Mouse (Mus musculus): ENCODE results near the gene Morn4. TPM values are rescaled to one million over a fixed set of nuclear protein-coding genes. Genes with fewer than 3 reads are reported as not detected.
A peak's percentile ranks its signal among the peaks of the same experiment; 100 is the strongest.

Gene Morn4
- polyA plus RNA-seq, 1 experiment from 2014 or later, result 46.2 TPM

DNA sequence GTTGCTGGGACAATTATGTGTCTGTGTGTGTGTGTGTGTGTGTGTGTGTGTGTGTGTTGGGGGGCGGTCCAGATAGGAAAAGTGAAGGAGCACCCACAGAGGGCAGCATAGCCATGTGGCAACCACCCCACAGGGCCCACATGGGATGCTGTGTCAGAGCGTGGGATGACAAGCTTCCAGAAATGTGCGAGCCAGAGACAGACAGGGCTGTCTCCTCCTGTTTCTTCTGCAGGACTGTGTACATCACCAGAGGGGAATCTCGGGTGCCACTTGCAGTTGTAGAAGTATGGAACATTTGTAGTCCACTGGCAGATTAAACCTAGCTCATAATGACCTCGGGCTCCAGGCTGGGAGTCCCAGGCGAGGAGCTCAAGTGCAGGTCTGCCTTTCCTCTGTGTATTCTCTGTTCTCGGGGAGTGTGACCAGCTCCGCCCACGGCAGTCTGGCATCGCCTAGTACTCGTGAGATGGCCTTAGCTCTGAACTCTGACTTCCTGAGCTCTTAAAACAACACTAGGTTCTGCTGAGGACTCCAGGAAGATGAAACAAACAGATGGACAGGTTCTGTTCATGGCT lies 51.2 kb downstream of the Morn4 start:
- peaks cover 3% of the 10 kb centered on the region; the same call in 1 of the 2 replicates for H3K27me3 ChIP-seq (ENCODE audit: control insufficient read depth, insufficient read depth, low read length)
- WGBS, result 54% methylated on average over 11 of the region's 11 CpGs
- peaks cover 12% of the 10 kb centered on the region for H3K4me1 ChIP-seq (ENCODE audit: control insufficient read depth, insufficient read depth, low read length)
- ATAC-seq (ENCODE audit: insufficient number of reproducible peaks, low FRiP score, low TSS enrichment, low read depth) (peak; percentile 19; the same call in 1 of the 2 replicates), DNase-seq (ENCODE audit: low spot score) (no peak)
- H3K36me3 ChIP-seq (ENCODE audit: control insufficient read depth, insufficient read depth, low read length), result no peaks in the 10 kb centered on the region
- H3K4me2 ChIP-seq (ENCODE audit: low read depth, severe bottlenecking), result no peak overlapping the region
- H3K4me3 ChIP-seq (ENCODE audit: low read depth, low read length), result no peak overlapping the region
- H3K9ac ChIP-seq (ENCODE audit: low read length), result no peak overlapping the region
- H3K27ac ChIP-seq (replicated peaks; ENCODE audit: low read depth, low read length), result no peak overlapping the region; the same call in 1 of the 2 replicates
- H3K9me3 ChIP-seq (ENCODE audit: control insufficient read depth, low read length), result no peaks in the 10 kb centered on the region

GRCm38 (mm10) chr19:42034146-42034775 lies 51.9 kb downstream of the Morn4 start:
- no peak for ATAC-seq (ENCODE audit: insufficient number of reproducible peaks, low FRiP score, low TSS enrichment, low read depth)
- DNase-seq (ENCODE audit: low spot score), result no peak
- no peak overlapping the region for H3K4me2 ChIP-seq (ENCODE audit: low read depth, severe bottlenecking)
- H3K36me3 ChIP-seq (ENCODE audit: control insufficient read depth, insufficient read depth, low read length), result no peaks in the 10 kb centered on the region
- no peaks in the 10 kb centered on the region for H3K27me3 ChIP-seq (ENCODE audit: control insufficient read depth, insufficient read depth, low read length)
- no peak overlapping the region for H3K4me3 ChIP-seq (ENCODE audit: low read depth, low read length)
- no peaks in the 10 kb centered on the region for H3K9me3 ChIP-seq (ENCODE audit: control insufficient read depth, low read length)
- peaks cover 12% of the 10 kb centered on the region for H3K4me1 ChIP-seq (ENCODE audit: control insufficient read depth, insufficient read depth, low read length)
- peak overlapping the region; percentile 30; the same call in 1 of the 2 replicates for H3K9ac ChIP-seq (ENCODE audit: low read length)
- 56% methylated on average over 9 of the region's 9 CpGs for WGBS
- H3K27ac ChIP-seq (replicated peaks; ENCODE audit: low read depth, low read length), result no peak overlapping the region; the same call in 1 of the 2 replicates

GRCm38 (mm10) chr19:42033611-42034010 lies 52.5 kb downstream of the Morn4 start:
- no peaks in the 10 kb centered on the region for H3K27me3 ChIP-seq (ENCODE audit: control insufficient read depth, insufficient read depth, low read length)
- no peak overlapping the region for H3K9ac ChIP-seq (ENCODE audit: low read length)
- no peak overlapping the region for H3K4me2 ChIP-seq (ENCODE audit: low read depth, severe bottlenecking)
- H3K4me3 ChIP-seq (ENCODE audit: low read depth, low read length), result no peak overlapping the region
- DNase-seq (ENCODE audit: low spot score) (no peak), ATAC-seq (ENCODE audit: insufficient number of reproducible peaks, low FRiP score, low TSS enrichment, low read depth) (no peak)
- no peaks in the 10 kb centered on the region for H3K36me3 ChIP-seq (ENCODE audit: control insufficient read depth, insufficient read depth, low read length)
- H3K27ac ChIP-seq (replicated peaks; ENCODE audit: low read depth, low read length), result no peak overlapping the region
- peaks cover 12% of the 10 kb centered on the region for H3K4me1 ChIP-seq (ENCODE audit: control insufficient read depth, insufficient read depth, low read length)
- no peaks in the 10 kb centered on the region for H3K9me3 ChIP-seq (ENCODE audit: control insufficient read depth, low read length)
- WGBS, result 87% methylated on average over 14 of the region's 14 CpGs

DNA sequence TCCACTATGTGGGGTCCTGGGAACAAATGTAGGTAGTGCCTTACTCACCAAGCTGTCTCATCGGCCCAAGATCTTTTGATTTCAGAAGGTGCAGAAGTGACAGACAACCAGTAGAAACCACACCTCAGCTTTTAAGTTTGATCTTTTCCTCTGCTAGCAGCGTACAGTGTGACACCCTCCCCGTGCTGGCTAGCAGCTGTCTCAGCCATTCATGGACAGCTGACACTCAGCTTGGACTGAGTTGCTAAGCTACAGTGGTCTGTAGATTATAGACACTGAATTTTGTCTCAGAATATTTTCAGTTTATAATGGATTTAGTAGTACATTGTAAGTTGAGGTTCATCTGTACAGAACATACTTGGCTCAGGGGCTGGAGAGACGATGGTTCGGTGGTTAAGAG lies 55.0 kb downstream of the Morn4 start:
- Histone ChIP-seq H3K4me3 (ENCODE audit: low read depth, low read length) (no peak overlapping the region), H3K4me2 (ENCODE audit: low read depth, severe bottlenecking) (no peak overlapping the region), H3K36me3 (ENCODE audit: control insufficient read depth, insufficient read depth, low read length) (no peaks in the 10 kb centered on the region), H3K9ac (ENCODE audit: low read length) (no peak overlapping the region), H3K27me3 (ENCODE audit: control insufficient read depth, insufficient read depth, low read length) (no peaks in the 10 kb centered on the region), H3K9me3 (ENCODE audit: control insufficient read depth, low read length) (no peaks in the 10 kb centered on the region), H3K27ac (replicated peaks; ENCODE audit: low read depth, low read length) (no peak overlapping the region), H3K4me1 (ENCODE audit: control insufficient read depth, insufficient read depth, low read length) (peaks cover 12% of the 10 kb centered on the region)
- ATAC-seq (ENCODE audit: insufficient number of reproducible peaks, low FRiP score, low TSS enrichment, low read depth) (no peak), DNase-seq (ENCODE audit: low spot score) (no peak)
- 78% methylated on average over 5 of the region's 5 CpGs for WGBS

DNA sequence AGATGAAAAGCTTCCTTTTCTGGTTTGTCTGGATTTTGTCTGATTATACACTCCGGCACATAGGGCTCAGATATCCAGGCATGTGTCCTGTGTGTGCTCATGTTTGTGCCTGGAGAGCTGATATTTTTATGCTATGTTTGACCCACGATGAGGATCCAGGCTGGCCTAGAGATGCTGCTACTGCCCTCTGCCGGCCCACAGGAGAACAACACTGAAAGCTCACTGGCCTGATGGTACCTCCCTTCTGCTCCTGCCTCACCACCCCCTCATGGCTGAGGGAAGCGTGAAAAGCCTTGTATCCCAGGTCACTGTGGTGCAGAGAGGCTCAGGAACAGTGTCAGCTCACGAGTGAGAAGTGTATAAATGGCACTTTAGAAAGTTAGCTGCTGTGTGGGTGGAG lies 60.0 kb downstream of the Morn4 start:
- H3K27me3 ChIP-seq (ENCODE audit: control insufficient read depth, insufficient read depth, low read length), result no peaks in the 10 kb centered on the region
- no peak overlapping the region for H3K9ac ChIP-seq (ENCODE audit: low read length)
- no peaks in the 10 kb centered on the region for H3K9me3 ChIP-seq (ENCODE audit: control insufficient read depth, low read length)
- H3K4me2 ChIP-seq (ENCODE audit: low read depth, severe bottlenecking), result no peak overlapping the region
- DNase-seq (ENCODE audit: low spot score), result peak; percentile 83
- no peak overlapping the region for H3K27ac ChIP-seq (replicated peaks; ENCODE audit: low read depth, low read length)
- H3K4me3 ChIP-seq (ENCODE audit: low read depth, low read length), result no peak overlapping the region
- no peaks in the 10 kb centered on the region for H3K4me1 ChIP-seq (ENCODE audit: control insufficient read depth, insufficient read depth, low read length)
- 0 out of 2 replicates have a peak, but pooled peaks cover 3% of the 10 kb centered on the region for H3K36me3 ChIP-seq (ENCODE audit: control insufficient read depth, insufficient read depth, low read length)
- WGBS, result 6% methylated on average over 5 of the region's 5 CpGs
- ATAC-seq (ENCODE audit: insufficient number of reproducible peaks, low FRiP score, low TSS enrichment, low read depth), result 0 out of 2 replicates have a peak, but pooled peaks have one; percentile 9

Other genes with a start within 250 kb of the Morn4 start
- 2.4 and 2.7 TPM in 2 replicates for gene Frat2, start 238.2 kb downstream of the Morn4 start, polyA plus RNA-seq (2014; fragmentation: Nextera tagmentation; extraction: Ambion mirVana)
- gene Rrp12, start 190.2 kb downstream of the Morn4 start, polyA plus RNA-seq (2014; fragmentation: Nextera tagmentation; extraction: Ambion mirVana), result 16.1 and 18.4 TPM in 2 replicates
- gene Pgam1, start 174.4 kb downstream of the Morn4 start, polyA plus RNA-seq (2014; fragmentation: Nextera tagmentation; extraction: Ambion mirVana), result 820 and 869 TPM in 2 replicates
- 86.2 and 91.6 TPM in 2 replicates for gene Exosc1, start 152.9 kb downstream of the Morn4 start, polyA plus RNA-seq (2014; fragmentation: Nextera tagmentation; extraction: Ambion mirVana)
- 69.3 and 72.1 TPM in 2 replicates for gene Zdhhc16, start 152.9 kb downstream of the Morn4 start, polyA plus RNA-seq (2014; fragmentation: Nextera tagmentation; extraction: Ambion mirVana)
- 40.1 and 50.5 TPM in 2 replicates for gene Mms19, start 105.2 kb downstream of the Morn4 start, polyA plus RNA-seq (2014; fragmentation: Nextera tagmentation; extraction: Ambion mirVana)
- gene Ubtd1, start 104.6 kb downstream of the Morn4 start, polyA plus RNA-seq (2014; fragmentation: Nextera tagmentation; extraction: Ambion mirVana), result 10.1 and 10.6 TPM in 2 replicates
- 0.31 and 0.92 TPM in 2 replicates for gene Ankrd2, start 50.4 kb downstream of the Morn4 start, polyA plus RNA-seq (2014; fragmentation: Nextera tagmentation; extraction: Ambion mirVana)
- 1.1 and 1.4 TPM in 2 replicates for gene Hoga1, start 40.7 kb downstream of the Morn4 start, polyA plus RNA-seq (2014; fragmentation: Nextera tagmentation; extraction: Ambion mirVana)
- gene 4933411K16Rik, start 34.1 kb downstream of the Morn4 start, polyA plus RNA-seq (2014; fragmentation: Nextera tagmentation; extraction: Ambion mirVana), result not detected in 2 replicates
- 28.4 and 29.4 TPM in 2 replicates for gene Pi4k2a, start 4.1 kb upstream of the Morn4 start, polyA plus RNA-seq (2014; fragmentation: Nextera tagmentation; extraction: Ambion mirVana)
- 24.1 and 26.0 TPM in 2 replicates for gene Avpi1, start 42.7 kb upstream of the Morn4 start, polyA plus RNA-seq (2014; fragmentation: Nextera tagmentation; extraction: Ambion mirVana)
- gene Marveld1, start 61.0 kb upstream of the Morn4 start, polyA plus RNA-seq (2014; fragmentation: Nextera tagmentation; extraction: Ambion mirVana), result 12.3 and 16.6 TPM in 2 replicates
- 11.7 and 12.6 TPM in 2 replicates for gene Zfyve27, start 77.6 kb upstream of the Morn4 start, polyA plus RNA-seq (2014; fragmentation: Nextera tagmentation; extraction: Ambion mirVana)
- gene Sfrp5, start 115.9 kb upstream of the Morn4 start, polyA plus RNA-seq (2014; fragmentation: Nextera tagmentation; extraction: Ambion mirVana), result 0.13 and 0.25 TPM in 2 replicates
- not detected in 2 replicates for gene Golga7b, start 161.2 kb upstream of the Morn4 start, polyA plus RNA-seq (2014; fragmentation: Nextera tagmentation; extraction: Ambion mirVana)